In the genomic region with DNA sequence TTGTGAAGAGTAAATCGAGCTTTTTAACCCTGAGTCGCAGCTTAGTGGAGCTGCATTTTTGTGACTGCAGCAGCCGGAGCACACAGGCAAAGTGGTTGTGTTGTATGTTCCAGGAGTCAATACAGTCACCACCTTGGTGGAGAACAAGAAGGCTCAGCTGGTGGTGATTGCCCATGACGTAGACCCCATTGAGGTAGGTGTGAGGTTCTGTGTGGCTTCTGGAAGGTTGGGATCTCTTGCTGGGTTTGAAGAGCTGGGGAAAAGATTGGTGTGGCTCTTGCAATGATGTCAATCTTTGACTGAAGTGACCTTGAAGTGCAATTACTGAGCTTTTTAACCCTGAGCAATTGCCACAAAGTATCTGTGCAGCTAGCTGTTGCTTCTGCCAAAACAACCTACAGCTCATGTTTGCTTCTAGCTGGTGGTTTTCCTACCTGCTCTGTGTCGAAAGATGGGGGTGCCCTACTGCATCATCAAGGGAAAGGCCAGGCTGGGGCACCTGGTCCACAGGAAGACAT, we compare ENCODE assay signal across 8 mouse cellular contexts. TPM values are rescaled to one million over a fixed set of nuclear protein-coding genes. Genes with fewer than 3 reads are reported as not detected.
DNase-seq lines count a peak whose midpoint lies in the region; ATAC-seq and TF ChIP-seq lines count a peak whose summit lies in the region.

No protein-coding gene starts in this region.

- DNase-seq in left cerebral cortex, adult 2 months (ENCODE audit: extremely low spot score in 1 of 2, low spot score in 2 of 2) = peak in 1 of 2 experiments; percentile 7
- DNase-seq in left cerebral cortex, adult 18-20 months (ENCODE audit: low spot score in 2 of 2) = no peak
- no peak for DNase-seq in gastrocnemius, postnatal 25 days
- DNase-seq in spleen, postnatal 36 days (ENCODE audit: low spot score in 2 of 2) = no peak
- DNase-seq in lung, postnatal 10 days = no peak

- H3K9me3 ChIP-seq in embryonic facial prominence, embryonic 15.5 days (replicated peaks) = no peaks in the 10 kb centered on the region
- no peaks in the 10 kb centered on the region for H3K9me3 ChIP-seq in intestine, postnatal 0 days (ENCODE audit: control insufficient read depth)
- no peaks in the 10 kb centered on the region for H3K9me3 ChIP-seq in neural tube, embryonic 14.5 days (ENCODE audit: control insufficient read depth, low read length)

- 60% methylated on average over 5 of the region's 5 CpGs for WGBS in embryonic facial prominence, embryonic 15.5 days
- 62% methylated on average over 5 of the region's 5 CpGs for WGBS in intestine, postnatal 0 days
- WGBS in neural tube, embryonic 14.5 days = 76% methylated on average over 5 of the region's 5 CpGs

- TF ChIP-seq CTCF in left cerebral cortex, adult 2 months (IDR thresholded peaks at IDR 0.05) = no peak
- TF ChIP-seq CTCF in intestine, postnatal 0 days (IDR thresholded peaks at IDR 0.05; ENCODE audit: low read depth) = no peak

- peak overlapping the region; percentile 93 for H3K4me3 ChIP-seq in left cerebral cortex, adult 2 months
- H3K4me3 ChIP-seq in embryonic facial prominence, embryonic 15.5 days (replicated peaks) = peak overlapping the region; percentile 61
- H3K4me3 ChIP-seq in intestine, postnatal 0 days (ENCODE audit: low read depth, low read length) = peak overlapping the region; percentile 71
- H3K4me3 ChIP-seq in neural tube, embryonic 14.5 days (ENCODE audit: low read depth, low read length) = peak overlapping the region; percentile 82

- H3K4me1 ChIP-seq in embryonic facial prominence, embryonic 15.5 days = peaks cover 65% of the 10 kb centered on the region
- H3K4me1 ChIP-seq in intestine, postnatal 0 days (replicated peaks; ENCODE audit: control insufficient read depth, insufficient read depth, low read length) = peaks cover 12% of the 10 kb centered on the region
- H3K4me1 ChIP-seq in neural tube, embryonic 14.5 days (ENCODE audit: control insufficient read depth, insufficient read depth, low read length) = peaks cover 33% of the 10 kb centered on the region

- no peak overlapping the region for H3K27ac ChIP-seq in left cerebral cortex, adult 2 months
- H3K27ac ChIP-seq in embryonic facial prominence, embryonic 15.5 days (replicated peaks) = no peak overlapping the region
- peak overlapping the region; percentile 90 for H3K27ac ChIP-seq in intestine, postnatal 0 days (ENCODE audit: low read depth, low read length)
- H3K27ac ChIP-seq in neural tube, embryonic 14.5 days (ENCODE audit: low read depth, low read length) = no peak overlapping the region

- ATAC-seq in embryonic facial prominence, embryonic 15.5 days (ENCODE audit: insufficient number of reproducible peaks, low FRiP score, low TSS enrichment, low read depth) = no peak
- ATAC-seq in intestine, postnatal 0 days = no peak
- no peak for ATAC-seq in neural tube, embryonic 14.5 days (ENCODE audit: low read depth)

- intact Hi-C loops in left cerebral cortex, adult 2 months (cut with DNase I) = loop anchor here (10.0 kb wide), 1 partner anchor 112 kb away; a partner anchor contains a TSS

- H3K27me3 ChIP-seq in embryonic facial prominence, embryonic 15.5 days = no peaks in the 10 kb centered on the region
- no peaks in the 10 kb centered on the region for H3K27me3 ChIP-seq in intestine, postnatal 0 days (replicated peaks; ENCODE audit: control insufficient read depth, insufficient read depth, low read length)
- H3K27me3 ChIP-seq in neural tube, embryonic 14.5 days (ENCODE audit: control insufficient read depth, insufficient read depth, low read length) = no peaks in the 10 kb centered on the region

- H3K4me2 ChIP-seq in embryonic facial prominence, embryonic 15.5 days (replicated peaks) = peak overlapping the region; percentile 91
- peak overlapping the region; percentile 83 for H3K4me2 ChIP-seq in intestine, postnatal 0 days (replicated peaks; ENCODE audit: low read depth)
- peak overlapping the region; percentile 100 for H3K4me2 ChIP-seq in neural tube, embryonic 14.5 days (ENCODE audit: low read depth, low read length)

- H3K9ac ChIP-seq in embryonic facial prominence, embryonic 15.5 days = peak overlapping the region; percentile 91
- peak overlapping the region; percentile 95 for H3K9ac ChIP-seq in intestine, postnatal 0 days (ENCODE audit: low read depth, low read length)
- peak overlapping the region; percentile 90 for H3K9ac ChIP-seq in neural tube, embryonic 14.5 days (replicated peaks; ENCODE audit: low read depth, low read length)

- peaks cover 34% of the 10 kb centered on the region for H3K36me3 ChIP-seq in embryonic facial prominence, embryonic 15.5 days
- peaks cover 32% of the 10 kb centered on the region for H3K36me3 ChIP-seq in intestine, postnatal 0 days (ENCODE audit: control insufficient read depth, insufficient read depth)
- peaks cover 35% of the 10 kb centered on the region for H3K36me3 ChIP-seq in neural tube, embryonic 14.5 days (ENCODE audit: control insufficient read depth, insufficient read depth, low read length)

RNA-seq across cellular contexts. Expression of a gene that starts 1.7 kb away (rescaled TPM):
- 100 to 1,000 TPM; 208 to 232 TPM for total RNA-seq in left cerebral cortex, adult 2 months (2021)
- 100 to 1,000 TPM; 228 to 233 TPM for total RNA-seq in left cerebral cortex, adult 18-20 months (2021)
- 584 and 598 TPM in 2 replicates for polyA plus RNA-seq in embryonic facial prominence, embryonic 15.5 days (2015; fragmentation: Nextera tagmentation; extraction: Ambion mirVana)
- polyA plus RNA-seq in intestine, postnatal 0 days (2015; fragmentation: Nextera tagmentation; extraction: Ambion mirVana) = 407 and 410 TPM in 2 replicates
- polyA plus RNA-seq in neural tube, embryonic 14.5 days (2014; fragmentation: Nextera tagmentation; extraction: Ambion mirVana) = 441 and 462 TPM in 2 replicates
- total RNA-seq in gastrocnemius, postnatal 25 days (2021) = 100 to 1,000 TPM; 236 to 242 TPM

RNA-seq across cellular contexts. Expression of a gene that starts 1.8 kb away (rescaled TPM):
- total RNA-seq in left cerebral cortex, adult 2 months (2021) = 10 to 100 TPM; 44.5 to 46.6 TPM
- total RNA-seq in left cerebral cortex, adult 18-20 months (2021) = 10 to 100 TPM; 42.5 to 49.2 TPM
- 52.4 and 56.4 TPM in 2 replicates for polyA plus RNA-seq in embryonic facial prominence, embryonic 15.5 days (2015; fragmentation: Nextera tagmentation; extraction: Ambion mirVana)
- 19.8 and 20.2 TPM in 2 replicates for polyA plus RNA-seq in intestine, postnatal 0 days (2015; fragmentation: Nextera tagmentation; extraction: Ambion mirVana)
- polyA plus RNA-seq in neural tube, embryonic 14.5 days (2014; fragmentation: Nextera tagmentation; extraction: Ambion mirVana) = 109 and 111 TPM in 2 replicates
- 10 to 100 TPM; 16.2 to 17.6 TPM for total RNA-seq in gastrocnemius, postnatal 25 days (2021)

RNA-seq across cellular contexts. Expression of a gene that starts 3.9 kb away (rescaled TPM):
- total RNA-seq in left cerebral cortex, adult 2 months (2021) = 10 to 100 TPM; 37.8 to 37.9 TPM
- total RNA-seq in left cerebral cortex, adult 18-20 months (2021) = 10 to 100 TPM; 35.3 to 39.9 TPM
- 38.2 TPM in 2 replicates for polyA plus RNA-seq in embryonic facial prominence, embryonic 15.5 days (2015; fragmentation: Nextera tagmentation; extraction: Ambion mirVana)
- 33.2 and 33.5 TPM in 2 replicates for polyA plus RNA-seq in intestine, postnatal 0 days (2015; fragmentation: Nextera tagmentation; extraction: Ambion mirVana)
- polyA plus RNA-seq in neural tube, embryonic 14.5 days (2014; fragmentation: Nextera tagmentation; extraction: Ambion mirVana) = 46.3 and 49.5 TPM in 2 replicates
- total RNA-seq in gastrocnemius, postnatal 25 days (2021) = 10 to 100 TPM; 10.9 to 12.5 TPM

RNA-seq across cellular contexts. Expression of a gene that starts 4.0 kb away (rescaled TPM):
- total RNA-seq in left cerebral cortex, adult 2 months (2021) = 10 to 100 TPM; 96.6 to 97.2 TPM
- 100 to 1,000 TPM; 106 to 118 TPM for total RNA-seq in left cerebral cortex, adult 18-20 months (2021)
- 58.4 and 60.4 TPM in 2 replicates for polyA plus RNA-seq in embryonic facial prominence, embryonic 15.5 days (2015; fragmentation: Nextera tagmentation; extraction: Ambion mirVana)
- polyA plus RNA-seq in intestine, postnatal 0 days (2015; fragmentation: Nextera tagmentation; extraction: Ambion mirVana) = 59.8 and 65.3 TPM in 2 replicates
- 88.9 and 101 TPM in 2 replicates for polyA plus RNA-seq in neural tube, embryonic 14.5 days (2014; fragmentation: Nextera tagmentation; extraction: Ambion mirVana)
- total RNA-seq in gastrocnemius, postnatal 25 days (2021) = 10 to 100 TPM; 27.4 to 33.1 TPM

RNA-seq across cellular contexts. Expression of a gene that starts 9.6 kb away (rescaled TPM):
- 10 to 100 TPM; 25.4 to 27.3 TPM for total RNA-seq in left cerebral cortex, adult 2 months (2021)
- 10 to 100 TPM; 27.1 to 29.1 TPM for total RNA-seq in left cerebral cortex, adult 18-20 months (2021)
- polyA plus RNA-seq in embryonic facial prominence, embryonic 15.5 days (2015; fragmentation: Nextera tagmentation; extraction: Ambion mirVana) = 28.4 and 28.8 TPM in 2 replicates
- polyA plus RNA-seq in intestine, postnatal 0 days (2015; fragmentation: Nextera tagmentation; extraction: Ambion mirVana) = 11.7 and 12.8 TPM in 2 replicates
- polyA plus RNA-seq in neural tube, embryonic 14.5 days (2014; fragmentation: Nextera tagmentation; extraction: Ambion mirVana) = 17.5 and 19.1 TPM in 2 replicates
- 10 to 100 TPM; 10.3 to 12.0 TPM for total RNA-seq in gastrocnemius, postnatal 25 days (2021)
